Mouse (Mus musculus) kidney, postnatal 0 days (tissue): ENCODE data around the gene Pkd1. TPM values are rescaled to one million over a fixed set of nuclear protein-coding genes. Genes with fewer than 3 reads are reported as not detected.

Source experiments
- ATAC-seq: fragments of 200-750 bp; cut with Nextera tagmentation; replicated peaks from 2 replicates; pipeline ENCODE4 v1.8.0; 2017; ENCODE audit warnings: low read depth, moderate number of reproducible peaks, moderate TSS enrichment, moderate library complexity; ENCODE audit not compliant: low FRiP score
- DNase-seq: peaks from one replicate; pipeline ENCODE4 v3.0.0-alpha.2; 2016; ENCODE audit warnings: low spot score
- H3K27ac ChIP-seq: fragments of 300-500 bp; sonication (generic); 2 replicates; pipeline ENCODE4 v1.5.1; 2014; ENCODE audit warnings: mild to moderate bottlenecking
- H3K27me3 ChIP-seq: fragments of 300-500 bp; sonication (generic); 2 replicates; pipeline ENCODE4 v1.6.1; 2014; ENCODE audit warnings: low read length, mixed read lengths; ENCODE audit not compliant: insufficient read depth
- H3K36me3 ChIP-seq: fragments of 300-500 bp; sonication (generic); 2 replicates; pipeline ENCODE4 v1.6.1; 2014; ENCODE audit warnings: low read length, mixed read lengths; ENCODE audit not compliant: insufficient read depth
- H3K4me1 ChIP-seq: fragments of 300-500 bp; sonication (generic); replicated peaks from 2 replicates; pipeline ENCODE4 v1.6.1; 2014; ENCODE audit warnings: antibody characterized with exemption, low read length, mixed read lengths; ENCODE audit not compliant: insufficient read depth
- H3K4me2 ChIP-seq: fragments of 300-500 bp; sonication (generic); 2 replicates; pipeline ENCODE4 v1.6.1; 2014; ENCODE audit warnings: mild to moderate bottlenecking, low read length, moderate library complexity, mixed read lengths
- H3K4me3 ChIP-seq: fragments of 300-500 bp; sonication (generic); replicated peaks from 2 replicates; pipeline ENCODE4 v1.5.1; 2014; ENCODE audit warnings: low read depth, low read length
- H3K9ac ChIP-seq: fragments of 300-500 bp; sonication (generic); 2 replicates; pipeline ENCODE4 v1.6.1; 2014; ENCODE audit warnings: low read depth, low read length
- H3K9me3 ChIP-seq: fragments of 300-500 bp; sonication (generic); replicated peaks from 2 replicates; pipeline ENCODE4 v1.6.1; 2016; ENCODE audit warnings: low read length, inconsistent platforms, mixed read lengths
- CTCF ChIP-seq: IDR thresholded peaks from 2 replicates; pipeline ENCODE4 v1.5.1; 2016; ENCODE audit warnings: antibody characterized with exemption, low read depth, mild to moderate bottlenecking, moderate library complexity
- WGBS: fragments of 180-500 bp; shearing (Covaris S2); extraction: QIAGEN DNeasy Blood & Tissue Kit; methylation state at CpG from one replicate; pipeline ENCODE4 v1.1.7; 2014; 5-methylcytosine and 5-hydroxymethylcytosine counted together
- polyA plus RNA-seq: library from polyadenylated mRNA; unstranded; fragments of >200 nt; fragmentation: Nextera tagmentation; extraction: Ambion mirVana; gene quantifications from 2 replicates; pipeline ENCODE4 v1.2.1, GENCODE M21; 2015

Gene Pkd1
- polyA plus RNA-seq, 1 experiment from 2014 or later = 17.7 TPM

GRCm38 (mm10) chr17:24630072-24630471, 80.4 kb downstream of the Pkd1 start:
- Histone ChIP-seq H3K9me3 (no peaks in the 10 kb centered on the region), H3K4me3 (no peak overlapping the region), H3K27ac (no peak overlapping the region), H3K27me3 (no peaks in the 10 kb centered on the region), H3K9ac (no peak overlapping the region), H3K36me3 (peaks cover 24% of the 10 kb centered on the region), H3K4me1 (peaks cover 12% of the 10 kb centered on the region), H3K4me2 (no peak overlapping the region)
- DNase-seq = no peak
- no peak for TF ChIP-seq CTCF
- 87% methylated on average over 14 of the region's 14 CpGs for WGBS
- ATAC-seq = no peak

- peak; percentile 78 for ATAC-seq
- TF ChIP-seq CTCF = no peak
- WGBS = under 1% methylated on average over 51 of the region's 51 CpGs
Measured at GRCm38 (mm10) chr17:24632167-24632812, 82.7 kb downstream of the Pkd1 start, which contains the start of the genes Tsc2 and Nthl1. Gene Tsc2, minus strand, starts transcription at chr17:24632630. Gene Nthl1, plus strand, starts transcription at chr17:24632680.

GRCm38 (mm10) chr17:24632813-24633449, 83.3 kb downstream of the Pkd1 start:
- Histone ChIP-seq H3K27me3 (no peaks in the 10 kb centered on the region), H3K4me3 (peak overlapping the region; percentile 72), H3K9me3 (no peaks in the 10 kb centered on the region), H3K27ac (peak overlapping the region; percentile 94), H3K4me2 (peak overlapping the region; percentile 77), H3K36me3 (peaks cover 13% of the 10 kb centered on the region), H3K9ac (peak overlapping the region; percentile 70), H3K4me1 (peaks cover 12% of the 10 kb centered on the region)
- ATAC-seq (peak; percentile 24; the same call in 1 of the 2 replicates), DNase-seq (peak; percentile 73)
- 9% methylated on average over 22 of the region's 22 CpGs for WGBS
- no peak for TF ChIP-seq CTCF

More at GRCm38 (mm10) chr17:24632167-24632812, 82.7 kb downstream of the Pkd1 start, which contains the start of the genes Tsc2 and Nthl1:
- Histone ChIP-seq H3K4me2 (peak within 1 kb of the TSS; percentile 77), H3K9me3 (no peaks in the 10 kb centered on the region), H3K36me3 (peaks cover 14% of the 10 kb centered on the region), H3K4me3 (peak within 1 kb of the TSS; percentile 72), H3K4me1 (peaks cover 12% of the 10 kb centered on the region), H3K9ac (peak within 1 kb of the TSS; percentile 70), H3K27ac (peak within 1 kb of the TSS; percentile 94), H3K27me3 (no peaks in the 10 kb centered on the region)
- DNase-seq = peak; percentile 93

GRCm38 (mm10) chr17:24633831-24634230, 84.2 kb downstream of the Pkd1 start:
- Histone ChIP-seq H3K9ac (no peak overlapping the region), H3K4me2 (no peak overlapping the region), H3K9me3 (no peaks in the 10 kb centered on the region), H3K4me3 (no peak overlapping the region), H3K36me3 (peaks cover 18% of the 10 kb centered on the region), H3K27ac (peak overlapping the region; percentile 94), H3K4me1 (peaks cover 12% of the 10 kb centered on the region), H3K27me3 (no peaks in the 10 kb centered on the region)
- WGBS = 98% methylated on average over 11 of the region's 11 CpGs
- no peak for DNase-seq
- ATAC-seq = no peak
- TF ChIP-seq CTCF = no peak

GRCm38 (mm10) chr17:24635024-24635423, 85.4 kb downstream of the Pkd1 start:
- Histone ChIP-seq H3K9me3 (no peaks in the 10 kb centered on the region), H3K4me3 (no peak overlapping the region), H3K9ac (no peak overlapping the region), H3K27ac (no peak overlapping the region), H3K4me1 (peaks cover 21% of the 10 kb centered on the region), H3K36me3 (peaks cover 12% of the 10 kb centered on the region), H3K4me2 (no peak overlapping the region), H3K27me3 (no peaks in the 10 kb centered on the region)
- no peak for DNase-seq
- 62% methylated on average over 4 of the region's 4 CpGs for WGBS
- TF ChIP-seq CTCF = no peak
- no peak for ATAC-seq

GRCm38 (mm10) chr17:24635694-24636093, 86.1 kb downstream of the Pkd1 start:
- DNase-seq = no peak
- Histone ChIP-seq H3K9me3 (no peaks in the 10 kb centered on the region), H3K27ac (no peak overlapping the region), H3K4me3 (no peak overlapping the region), H3K4me1 (peaks cover 22% of the 10 kb centered on the region), H3K4me2 (no peak overlapping the region), H3K36me3 (peaks cover 8% of the 10 kb centered on the region; the same call in 1 of the 2 replicates), H3K27me3 (no peaks in the 10 kb centered on the region), H3K9ac (no peak overlapping the region)
- no peak for ATAC-seq
- 91% methylated on average over 5 of the region's 5 CpGs for WGBS
- TF ChIP-seq CTCF = no peak
